Mouse (Mus musculus): ENCODE measurements around the gene Babam2.

DNA sequence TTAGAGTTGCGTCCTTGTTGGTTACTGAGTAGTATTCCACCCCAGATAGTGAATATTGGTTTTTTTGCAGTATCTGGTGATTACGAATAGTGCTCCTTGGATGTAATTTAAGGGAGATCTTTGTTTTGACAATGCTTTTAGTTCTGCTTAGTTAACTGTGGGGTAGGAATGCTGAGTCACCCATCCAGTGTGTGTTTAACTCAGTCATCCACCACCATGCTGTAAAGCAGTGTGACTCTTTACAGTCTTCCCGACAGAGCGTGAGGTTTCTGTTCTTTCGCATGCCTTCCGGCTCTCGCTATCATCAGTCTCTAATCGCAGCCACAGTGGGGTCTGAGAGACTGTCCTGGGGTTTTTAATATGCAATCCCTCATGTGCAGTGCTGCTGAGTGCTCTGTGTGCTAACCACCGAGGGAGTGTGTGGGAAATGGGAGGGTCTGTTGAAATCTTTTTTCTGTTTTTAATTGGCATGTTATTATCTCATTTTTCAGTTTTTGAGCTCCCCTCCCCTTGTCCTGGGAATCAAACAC, 318.5 kb downstream of the Babam2 start:
- TF ChIP-seq POLR2A (IDR thresholded peaks at IDR 0.05; ENCODE audit: borderline replicate concordance, extremely low read depth, insufficient read depth, insufficient read length, poor library complexity, severe bottlenecking) (no peak), CTCF (IDR thresholded peaks at IDR 0.05; ENCODE audit: borderline replicate concordance, extremely low read depth, insufficient read depth, insufficient read length) (no peak)

All from brain, embryonic 14.5 days (tissue).